Mouse (Mus musculus) ovary, adult 10 weeks (tissue): ENCODE results near the gene Uba52. TPM values are rescaled to one million over a fixed set of nuclear protein-coding genes. Genes with fewer than 3 reads are reported as not detected.

Source experiments
- polyA plus RNA-seq: library from polyadenylated mRNA; stranded (reverse); fragments of 350-450 nt; fragmentation: Illumina TruSeq; extraction: RNeasy Lipid Tissue Mini Kit (QIAGEN cat#74804); gene quantifications from one replicate; pipeline ENCODE4 v1.2.3, GENCODE M21; 2014

Uba52 gene
- 1.5 TPM for polyA plus RNA-seq

DNA sequence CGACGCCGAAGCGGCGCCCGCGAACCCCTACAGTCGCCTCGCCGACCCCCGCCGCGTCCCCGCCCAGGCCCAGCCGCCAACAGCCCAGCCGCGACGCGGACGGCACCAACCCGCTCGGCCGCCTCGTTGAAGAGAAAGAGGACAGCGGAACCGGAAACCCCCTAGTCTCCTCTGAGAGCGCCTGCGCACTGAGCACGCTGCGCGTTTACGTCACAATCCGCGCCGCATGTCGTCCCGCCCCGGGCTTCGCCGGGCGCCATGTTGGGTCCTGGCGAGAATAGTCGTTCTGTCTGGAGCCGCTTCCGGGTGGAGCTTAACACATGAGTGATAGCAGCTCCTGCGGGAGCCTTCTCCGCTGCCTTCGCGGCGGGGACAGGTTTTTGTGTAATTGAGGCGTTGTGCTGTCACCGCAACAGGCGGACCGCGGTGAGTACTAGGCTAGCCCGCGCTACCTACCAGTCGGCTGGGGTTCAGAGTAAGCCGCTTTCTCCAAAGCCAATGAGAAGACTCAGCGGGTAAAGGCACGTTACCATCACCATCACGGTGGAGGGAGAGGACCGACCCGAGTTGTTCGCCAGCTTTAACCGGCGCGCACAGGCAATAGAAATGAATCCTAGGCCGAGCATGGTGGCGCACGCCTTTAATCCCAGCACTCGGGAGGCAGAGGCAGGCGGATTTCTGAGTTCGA lies at the start of gene Uba52:
TSS of gene Uba52 (minus strand) at position 574 of the 688 bp plus-strand sequence.

DNA sequence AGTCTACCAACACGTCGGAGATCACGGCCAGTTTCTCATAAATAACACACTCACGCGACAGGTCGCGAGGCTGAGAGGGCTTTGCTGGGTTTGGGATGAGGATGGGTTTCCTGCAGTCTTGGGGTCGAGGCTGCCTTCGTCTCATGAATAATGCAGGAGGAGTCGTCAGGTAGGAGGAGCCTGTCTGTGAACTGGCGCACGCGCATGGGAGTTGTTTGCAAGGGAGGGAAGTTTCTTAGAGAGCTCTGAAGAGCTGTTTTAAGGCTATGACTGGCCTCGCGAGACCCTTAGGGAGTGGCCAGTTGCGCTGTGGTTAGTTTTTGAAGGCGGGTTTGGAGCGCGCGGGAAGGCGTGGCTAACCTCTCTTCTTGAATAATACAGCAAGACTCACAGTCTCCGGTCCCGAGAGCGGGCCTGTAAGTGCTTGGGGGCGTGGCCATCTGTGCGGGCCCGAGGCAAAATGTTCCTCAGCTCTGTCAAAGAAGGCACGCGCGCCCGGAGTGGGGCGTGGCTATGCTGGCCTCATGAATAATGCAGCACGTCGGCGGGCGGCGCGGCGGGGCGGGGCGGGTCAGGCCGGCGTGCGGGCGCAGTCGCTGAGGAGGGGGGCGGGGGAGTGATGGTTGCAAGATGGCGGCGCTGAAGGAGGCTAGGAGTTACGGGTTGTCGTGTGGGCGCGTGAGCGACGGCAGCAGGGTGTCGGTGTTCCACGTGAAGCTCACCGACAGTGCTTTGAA lies 28.6 kb upstream of the Uba52 start, which contains the start of gene Ell:
TSS of gene Ell (plus strand) at position 381 of the 737 bp plus-strand sequence.

DNA sequence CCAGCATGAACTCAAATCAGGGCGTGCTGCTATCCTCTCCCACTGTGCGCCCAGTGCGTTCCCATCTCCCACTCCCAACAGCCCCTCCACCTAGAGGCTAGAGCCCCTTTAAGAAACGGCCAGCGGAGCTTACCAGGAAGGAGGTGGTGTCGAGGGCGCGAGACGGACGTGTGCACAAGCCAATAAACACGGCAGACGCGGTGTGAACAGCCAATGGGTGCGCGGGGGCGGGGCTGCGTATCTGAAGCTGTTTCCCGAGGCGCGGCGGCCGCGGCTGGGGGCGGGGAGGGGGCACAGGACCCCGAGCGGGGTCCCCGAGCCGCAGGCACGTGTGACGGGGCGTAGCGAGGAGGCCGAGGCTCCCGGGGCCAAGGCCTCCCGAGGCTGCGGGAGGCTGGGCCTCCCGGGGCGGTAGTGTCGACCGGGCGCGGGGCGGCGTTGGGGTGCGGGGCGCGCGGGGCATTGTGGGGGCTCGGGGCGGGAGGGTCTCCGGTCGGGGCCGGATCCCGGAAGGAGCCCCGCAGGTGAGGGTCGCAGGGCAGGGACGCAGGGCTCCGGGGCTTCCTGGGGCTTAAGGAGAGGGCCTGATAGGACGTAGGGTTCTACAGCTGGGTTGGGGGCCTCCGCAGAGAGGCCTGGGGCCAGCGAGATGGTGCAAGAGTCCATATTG lies 17.0 kb upstream of the Uba52 start, which contains the start of the genes Fkbp8 and Kxd1:
TSS of gene Fkbp8 (plus strand) at position 213 of the 670 bp plus-strand sequence.
TSS of gene Kxd1 (minus strand) at position 445 of the 670 bp plus-strand sequence.

DNA sequence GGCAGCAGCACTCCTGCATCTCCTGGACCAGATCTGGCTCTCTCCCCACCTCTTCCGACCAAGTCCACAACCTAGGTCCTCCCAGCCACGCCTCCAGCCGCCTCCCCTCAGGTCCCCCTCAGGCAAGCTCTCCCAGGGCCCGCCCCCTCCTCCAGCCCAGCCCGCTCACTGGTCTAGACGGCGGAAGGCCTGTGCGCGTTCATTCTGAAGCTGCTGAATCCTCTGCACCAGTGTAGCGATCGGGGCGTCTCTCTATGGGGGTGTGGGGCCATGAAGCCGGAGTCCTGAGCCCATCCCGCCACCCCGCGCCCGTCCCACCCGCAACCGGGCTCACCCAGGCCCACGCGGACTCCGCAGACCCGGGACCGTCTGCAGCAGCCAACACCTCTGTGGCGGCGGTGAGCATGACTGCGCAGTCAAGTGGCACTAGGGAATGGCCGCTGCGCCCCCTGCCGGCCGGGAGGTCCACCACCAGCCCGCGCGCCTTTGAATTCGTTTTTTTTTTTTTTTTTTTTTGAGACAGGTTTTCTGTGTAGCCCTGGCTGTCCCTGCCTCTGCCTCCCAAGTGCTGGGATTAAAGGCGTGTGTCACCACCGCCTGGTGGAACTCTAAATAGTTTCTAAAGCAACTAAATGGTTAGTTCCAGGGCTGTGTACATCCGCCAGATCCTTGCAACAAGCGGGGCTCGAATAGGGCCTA lies 4.1 kb downstream of the Uba52 start, which contains the start of gene Rex1bd:
TSS of gene Rex1bd (minus strand) at position 425 of the 699 bp plus-strand sequence.

DNA sequence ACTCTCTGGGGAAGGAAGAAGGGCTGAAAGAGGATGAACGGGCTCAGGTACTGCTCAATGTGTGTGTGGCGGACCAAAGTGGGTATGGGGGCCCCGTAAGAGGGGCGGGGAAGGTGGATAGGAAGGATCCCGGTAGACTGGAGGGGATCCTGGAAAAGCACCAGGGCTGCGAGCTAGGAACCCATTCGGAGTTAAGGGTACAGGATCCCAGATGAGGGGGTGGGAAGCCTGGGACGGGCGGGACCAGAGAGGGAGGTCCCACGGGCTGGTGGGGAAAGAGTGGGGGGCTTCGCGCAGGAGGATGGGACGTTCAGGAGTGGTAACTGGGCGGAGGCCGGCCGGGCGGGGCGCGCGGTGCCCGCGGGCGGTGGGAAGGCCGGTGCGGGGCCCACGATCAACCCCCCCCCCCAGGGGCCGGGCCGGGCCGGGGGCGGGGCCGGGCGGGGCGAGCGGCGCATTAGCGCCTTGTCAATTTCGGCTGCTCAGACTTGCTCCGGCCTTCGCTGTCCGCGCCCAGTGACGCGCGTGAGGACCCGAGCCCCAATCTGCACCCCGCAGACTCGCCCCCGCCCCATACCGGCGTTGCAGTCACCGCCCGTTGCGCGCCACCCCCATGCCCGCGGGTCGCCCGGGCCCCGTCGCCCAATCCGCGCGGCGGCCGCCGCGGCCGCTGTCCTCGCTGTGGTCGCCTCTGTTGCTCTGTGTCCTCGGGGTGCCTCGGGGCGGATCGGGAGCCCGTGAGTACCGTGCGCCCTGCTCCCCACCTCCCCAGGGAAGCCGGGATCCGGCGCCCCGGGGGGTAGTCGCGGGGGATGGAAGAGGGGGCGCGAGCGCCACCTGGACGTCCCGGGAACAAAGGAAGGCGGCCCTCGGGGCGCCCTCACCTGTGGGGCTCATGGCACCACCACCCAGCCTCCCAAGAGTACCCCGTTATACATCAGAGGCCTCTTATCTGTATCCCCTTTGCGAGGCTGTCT lies 17.6 kb downstream of the Uba52 start, which contains the start of gene Crlf1:
TSS of gene Crlf1 (plus strand) at position 495 of the 977 bp plus-strand sequence.

DNA sequence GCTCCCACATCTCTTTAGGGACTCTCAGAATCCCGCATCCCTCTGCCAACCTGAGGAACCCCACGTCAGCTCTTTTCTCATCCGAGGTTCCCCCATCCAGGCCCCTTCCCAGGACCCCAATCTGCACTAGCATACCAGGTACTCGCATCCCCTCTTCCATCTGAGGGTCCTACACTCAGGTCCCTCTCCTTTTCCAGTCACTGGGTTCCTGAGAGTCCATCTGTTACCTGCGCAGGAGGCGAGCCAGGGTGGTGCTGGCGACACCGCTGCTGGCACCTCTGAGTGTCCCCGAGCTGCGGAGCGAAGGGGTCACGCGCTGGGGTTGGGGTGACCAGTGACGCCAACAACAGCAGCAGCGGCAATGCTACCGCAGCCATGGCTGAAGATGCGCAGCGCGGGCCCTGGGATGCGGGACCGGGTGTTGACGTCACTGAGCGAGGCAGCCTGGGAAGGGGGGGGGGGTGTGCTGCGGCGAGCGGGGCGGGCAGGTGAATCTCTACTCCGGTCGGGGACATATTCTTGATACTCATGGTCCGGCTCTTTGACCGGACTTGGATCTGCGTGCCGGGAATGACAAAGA lies 23.6 kb downstream of the Uba52 start, which contains the start of gene Tmem59l:
TSS of gene Tmem59l (minus strand) at position 418 of the 580 bp plus-strand sequence.

GRCm38 (mm10) chr8:70476333-70477268 lies 34.0 kb downstream of the Uba52 start, which contains the start of gene Klhl26:
Gene Klhl26, minus strand, starts transcription at chr8:70476968.

Other genes starting within 250 kb of the Uba52 start
- gene Homer3, start 228.0 kb downstream of the Uba52 start, polyA plus RNA-seq, result 0.20 TPM
- 4.8 TPM for gene Ddx49, start 208.3 kb downstream of the Uba52 start, polyA plus RNA-seq
- 0.86 TPM for gene Cope, start 208.3 kb downstream of the Uba52 start, polyA plus RNA-seq
- not detected for gene Cers1, start 195.0 kb downstream of the Uba52 start, polyA plus RNA-seq
- gene Gdf1, start 181.0 kb downstream of the Uba52 start, polyA plus RNA-seq, result not detected
- 3.3 TPM for gene Upf1, start 157.5 kb downstream of the Uba52 start, polyA plus RNA-seq
- gene Comp, start 137.2 kb downstream of the Uba52 start, polyA plus RNA-seq, result not detected
- 1.8 TPM for gene Crtc1, start 71.2 kb downstream of the Uba52 start, polyA plus RNA-seq
- gene Klhl26, start 33.8 kb downstream of the Uba52 start, polyA plus RNA-seq, result 3.4 TPM
- not detected for gene Tmem59l, start 23.4 kb downstream of the Uba52 start, polyA plus RNA-seq
- not detected for gene Crlf1, start 17.6 kb downstream of the Uba52 start, polyA plus RNA-seq
- gene Rex1bd, start 4.0 kb downstream of the Uba52 start, polyA plus RNA-seq, result 1.3 TPM
- gene Fkbp8, start 16.9 kb upstream of the Uba52 start, polyA plus RNA-seq, result 1.2 TPM
- gene Kxd1, start 17.2 kb upstream of the Uba52 start, polyA plus RNA-seq, result 8.4 TPM
- 0.74 TPM for gene Ell, start 28.7 kb upstream of the Uba52 start, polyA plus RNA-seq
- 0.29 TPM for gene Isyna1, start 83.6 kb upstream of the Uba52 start, polyA plus RNA-seq
- gene Ssbp4, start 98.1 kb upstream of the Uba52 start, polyA plus RNA-seq, result not detected
- not detected for gene Lrrc25, start 105.4 kb upstream of the Uba52 start, polyA plus RNA-seq
- gene Gdf15, start 121.7 kb upstream of the Uba52 start, polyA plus RNA-seq, result not detected
- 17.5 TPM for gene Pgpep1, start 149.6 kb upstream of the Uba52 start, polyA plus RNA-seq
- not detected for gene Lsm4, start 162.4 kb upstream of the Uba52 start, polyA plus RNA-seq
- 20.4 TPM for gene Jund, start 188.1 kb upstream of the Uba52 start, polyA plus RNA-seq
- gene Iqcn, start 192.7 kb upstream of the Uba52 start, polyA plus RNA-seq, result not detected
- not detected for gene Gm3336, start 207.7 kb upstream of the Uba52 start, polyA plus RNA-seq
- gene Pde4c, start 212.9 kb upstream of the Uba52 start, polyA plus RNA-seq, result not detected
- gene Rab3a, start 243.9 kb upstream of the Uba52 start, polyA plus RNA-seq, result 2.5 TPM